Mouse (Mus musculus) mature B cell (primary cell): Measurements from ENCODE around the gene Aox3.

Experiments
- in situ Hi-C: fragments of 300-500 bp; cut with MboI; formaldehyde crosslinking; loops from 2 replicates; pipeline ENCODE4 v1.14.3; 2019

Aox3 gene

GRCm38 (mm10) chr1:58210203-58210602, 97.3 kb downstream of the Aox3 start, which contains the start of gene Aox4:
TSS of gene Aox4 (plus strand) at chr1:58210397.
- in situ Hi-C loops, result no loop called here

DNA sequence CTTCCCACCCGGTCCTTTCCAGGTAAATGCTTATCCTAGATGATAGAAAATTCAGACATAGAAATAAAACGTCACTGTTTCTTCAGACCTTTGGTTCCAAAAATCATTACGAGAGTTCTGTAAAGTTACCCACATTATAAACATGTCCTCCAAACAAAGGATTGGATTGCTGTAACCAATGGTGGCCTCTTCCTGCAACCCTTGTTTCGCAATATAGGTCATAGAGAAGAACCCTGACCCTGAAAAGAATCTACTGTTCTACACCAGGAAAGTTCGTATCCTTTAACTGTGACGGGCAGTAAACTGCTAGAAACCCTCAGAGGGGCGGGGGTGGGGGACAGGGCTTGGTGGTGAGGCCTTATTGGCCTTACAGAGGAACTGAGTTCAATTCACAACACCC, 99.9 kb downstream of the Aox3 start:
- in situ Hi-C loops, result no loop called here

DNA sequence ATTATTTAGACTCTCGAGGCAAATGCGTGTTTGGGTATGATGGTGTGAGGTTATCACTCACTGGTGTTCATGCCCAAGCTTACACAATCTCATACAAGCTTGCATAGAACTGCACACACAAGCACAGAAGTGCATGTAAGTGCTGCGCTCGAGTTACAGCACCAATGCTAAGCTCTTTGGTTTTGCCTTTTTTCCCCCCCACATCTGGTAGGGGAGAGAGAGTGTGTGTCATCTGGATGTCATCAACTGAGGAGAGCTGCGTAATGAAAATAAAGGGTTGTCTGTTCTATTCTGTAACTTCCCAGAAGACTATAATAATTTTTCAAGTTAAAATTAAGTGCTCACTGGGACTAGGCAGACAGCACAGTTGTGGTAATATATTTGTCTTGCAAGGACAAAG, 100.9 kb downstream of the Aox3 start:
- in situ Hi-C loops, result no loop called here

DNA sequence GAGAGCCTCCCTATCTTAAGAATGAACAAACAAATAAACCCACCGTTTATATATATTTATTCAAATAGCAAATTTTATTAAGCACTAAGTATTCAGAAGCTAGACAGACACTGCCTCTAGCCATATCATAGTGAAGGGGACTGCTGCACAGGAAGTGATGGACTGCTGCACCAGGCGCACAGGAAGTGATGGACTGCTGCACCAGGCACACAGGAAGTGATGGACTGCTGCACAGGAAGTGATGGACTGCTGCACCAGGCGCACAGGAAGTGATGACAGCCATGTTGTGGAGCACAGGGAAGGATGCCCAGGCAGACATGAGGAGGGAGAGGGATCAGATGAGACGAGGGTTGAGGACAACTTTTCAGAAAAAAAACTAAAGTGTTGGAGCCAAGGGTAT, 102.4 kb downstream of the Aox3 start:
- in situ Hi-C loops, result no loop called here

GRCm38 (mm10) chr1:58215956-58216532, 103.1 kb downstream of the Aox3 start:
- in situ Hi-C loops, result no loop called here

- in situ Hi-C loops, result no loop called here
Observed at GRCm38 (mm10) chr1:58221070-58221469, 108.1 kb downstream of the Aox3 start.

GRCm38 (mm10) chr1:58221879-58222278, 108.9 kb downstream of the Aox3 start:
- in situ Hi-C loops, result no loop called here

- in situ Hi-C loops, result no loop called here
Observed at GRCm38 (mm10) chr1:58228086-58228485, 115.2 kb downstream of the Aox3 start.

GRCm38 (mm10) chr1:58228916-58229315, 116.0 kb downstream of the Aox3 start:
- in situ Hi-C loops, result no loop called here

DNA sequence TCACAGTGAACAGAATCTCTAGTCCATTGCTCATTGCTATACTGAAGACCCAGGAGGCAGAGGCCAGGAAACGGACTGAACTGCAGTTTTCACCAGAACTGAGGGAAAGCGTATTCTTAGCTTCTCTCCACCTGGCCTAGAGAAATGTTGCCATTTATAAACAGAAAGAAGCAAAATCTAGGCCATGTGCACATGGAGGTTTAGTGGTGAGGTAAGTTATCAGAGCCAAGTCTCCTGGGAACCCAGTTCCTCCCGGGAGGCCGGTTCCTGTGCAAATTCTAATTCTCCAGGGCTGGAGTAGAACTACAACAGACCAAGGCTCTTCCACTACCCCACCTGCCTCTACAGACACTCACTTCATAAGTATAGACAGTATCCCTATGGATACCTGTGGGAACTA, 116.8 kb downstream of the Aox3 start:
- in situ Hi-C loops, result no loop called here

GRCm38 (mm10) chr1:58230542-58230941, 117.6 kb downstream of the Aox3 start:
- in situ Hi-C loops, result no loop called here

DNA sequence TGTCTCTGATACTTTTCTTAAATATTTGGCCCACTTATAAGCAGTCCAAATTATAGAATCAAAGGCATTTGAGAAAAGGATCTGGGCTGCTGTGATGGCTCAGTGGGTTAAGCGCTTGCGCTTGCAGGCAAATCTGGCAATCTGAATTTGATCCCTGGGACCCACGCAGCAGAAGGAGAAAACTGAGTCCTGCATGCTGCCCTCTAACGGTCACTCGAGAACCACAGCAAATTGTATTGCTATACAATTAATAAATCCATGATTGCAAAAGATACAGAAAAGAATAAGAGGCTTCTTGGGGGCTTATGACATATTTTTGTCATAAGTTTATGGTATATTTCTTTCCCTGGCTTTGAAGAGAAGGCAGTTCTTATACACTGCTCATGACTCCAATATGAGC, 122.5 kb downstream of the Aox3 start:
- in situ Hi-C loops, result no loop called here

- in situ Hi-C loops, result no loop called here
Observed at GRCm38 (mm10) chr1:58237527-58238299, 124.8 kb downstream of the Aox3 start.

DNA sequence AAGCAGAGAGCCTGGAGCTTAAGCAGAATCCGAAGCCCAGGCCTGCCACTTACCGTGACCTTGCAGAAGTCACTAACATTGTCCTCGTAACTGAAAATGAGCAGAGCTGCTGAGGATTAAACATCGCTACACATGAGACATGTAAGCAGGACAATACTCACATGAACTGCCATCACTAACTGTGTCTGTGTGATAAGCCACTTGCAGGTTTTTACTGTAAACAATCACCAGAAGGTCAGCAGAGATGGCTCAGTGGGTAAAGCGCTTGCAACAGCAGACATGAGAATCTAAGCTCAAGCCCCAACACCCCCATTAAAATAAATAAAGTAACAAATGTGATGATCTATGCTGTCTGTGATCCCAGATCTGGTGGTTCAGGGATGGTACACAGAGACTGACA, 125.5 kb downstream of the Aox3 start:
- in situ Hi-C loops, result no loop called here

- in situ Hi-C loops, result no loop called here
Observed at GRCm38 (mm10) chr1:58238961-58239360, 126.0 kb downstream of the Aox3 start.

DNA sequence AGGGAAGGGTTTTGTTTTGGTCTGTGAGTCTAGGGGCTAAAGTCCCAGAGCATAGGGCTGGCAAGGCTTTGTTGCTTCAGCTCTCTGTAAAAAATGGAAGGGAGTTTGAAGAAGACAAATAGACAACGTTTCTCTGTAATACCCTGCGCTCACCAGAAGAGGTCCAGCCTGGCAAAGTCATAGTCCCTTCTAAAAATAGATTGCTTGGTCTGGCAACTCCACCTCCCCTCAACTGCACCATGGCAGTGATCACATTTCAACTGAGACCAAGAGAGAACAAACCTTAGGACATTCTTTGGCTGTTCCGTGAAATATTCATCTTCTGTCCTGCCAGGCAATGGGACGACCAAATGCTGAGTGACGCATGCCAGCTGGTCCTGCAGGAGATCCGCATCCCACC, 127.4 kb downstream of the Aox3 start:
- in situ Hi-C loops, result no loop called here

GRCm38 (mm10) chr1:58244487-58244886, 131.6 kb downstream of the Aox3 start:
- in situ Hi-C loops, result no loop called here

DNA sequence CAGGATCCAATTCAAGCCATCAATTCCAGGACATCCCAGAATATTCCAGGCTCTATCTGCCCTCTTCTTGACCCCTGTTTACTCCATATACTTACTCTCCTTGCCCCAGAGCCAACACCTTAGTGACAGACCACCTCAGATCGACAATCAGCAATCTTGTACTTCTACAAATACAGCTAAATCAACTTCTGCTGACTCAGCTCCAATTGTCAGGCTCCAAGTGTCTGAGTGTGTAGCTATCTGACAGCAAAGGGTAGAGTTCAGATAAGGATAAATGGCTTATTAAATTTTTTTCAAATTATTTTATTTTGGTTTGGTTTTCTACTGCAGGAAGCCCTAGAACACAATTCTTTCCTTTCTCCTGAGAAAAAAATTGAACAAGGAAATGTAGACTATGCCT, 135.6 kb downstream of the Aox3 start:
- in situ Hi-C loops, result no loop called here
